Mouse (Mus musculus): ENCODE measurements at regions not wholly inside any gene's neighbourhood (a gene's known extent, or its start where the extent isn't known, plus 50 kb on each side); places are given as distances from the start of the nearest gene placed in this dataset.

DNA sequence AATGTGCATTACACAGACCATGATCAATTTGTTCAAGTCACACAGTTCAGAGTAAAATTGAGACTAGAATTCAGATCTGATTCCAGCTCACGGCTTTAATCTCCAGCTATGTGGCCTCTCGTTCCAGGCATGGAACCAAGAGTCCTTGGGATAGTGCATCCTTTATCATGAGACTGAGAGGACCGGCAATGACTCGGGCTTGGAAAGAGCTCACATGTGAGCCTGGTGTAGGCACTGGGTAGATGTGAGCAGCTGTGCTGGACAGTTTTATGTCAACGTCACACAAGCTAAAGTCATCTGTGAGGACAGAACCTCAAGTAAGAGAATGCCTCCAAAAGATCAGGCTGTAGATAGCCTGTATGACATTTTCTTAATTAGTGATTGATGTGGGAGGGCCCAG lies 228.3 kb downstream of the Plpp3 start:
- intact Hi-C loops (cut with DNase I): no loop called here

DNA sequence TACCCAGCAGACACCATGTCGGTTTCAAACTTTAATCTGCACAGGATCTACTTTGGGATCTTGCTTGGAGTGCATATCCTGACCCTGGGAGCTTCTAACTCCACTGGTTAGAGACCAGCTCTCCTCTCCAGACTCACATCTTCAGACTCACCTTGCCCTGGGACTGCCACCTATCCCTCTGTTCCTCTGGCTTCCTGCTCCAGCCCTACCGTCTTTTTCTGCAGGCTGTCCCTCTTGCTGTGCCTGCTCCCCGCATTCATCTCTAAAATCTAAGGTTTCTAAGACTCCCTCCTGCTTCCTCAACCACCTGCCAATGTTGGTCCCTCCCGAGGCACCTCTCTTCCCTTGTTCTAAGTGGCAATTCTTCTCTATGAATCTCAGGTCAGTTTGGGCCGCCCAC lies 233.2 kb downstream of the Plpp3 start:
- intact Hi-C loops (cut with DNase I): no loop called here

DNA sequence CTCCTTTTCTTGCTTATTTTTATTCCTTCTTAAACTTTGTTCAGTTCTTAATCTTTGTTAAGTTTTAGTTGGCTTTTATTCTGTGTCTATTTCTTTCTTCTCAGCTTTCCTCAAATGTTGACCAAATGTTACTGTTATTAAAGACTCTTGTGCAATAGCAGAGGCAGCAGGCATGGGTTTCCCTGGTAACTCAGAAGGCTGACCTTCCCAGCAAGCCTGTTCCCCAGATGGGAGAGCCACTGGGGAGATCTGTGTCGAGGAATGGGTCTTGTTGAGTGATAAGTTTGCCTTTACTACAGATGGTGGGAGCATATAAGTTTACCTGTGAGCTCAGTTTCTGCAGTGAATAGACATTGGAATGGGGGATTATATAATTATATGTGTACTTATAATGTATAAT lies 237.2 kb downstream of the Plpp3 start:
- intact Hi-C loops (cut with DNase I): no loop called here

DNA sequence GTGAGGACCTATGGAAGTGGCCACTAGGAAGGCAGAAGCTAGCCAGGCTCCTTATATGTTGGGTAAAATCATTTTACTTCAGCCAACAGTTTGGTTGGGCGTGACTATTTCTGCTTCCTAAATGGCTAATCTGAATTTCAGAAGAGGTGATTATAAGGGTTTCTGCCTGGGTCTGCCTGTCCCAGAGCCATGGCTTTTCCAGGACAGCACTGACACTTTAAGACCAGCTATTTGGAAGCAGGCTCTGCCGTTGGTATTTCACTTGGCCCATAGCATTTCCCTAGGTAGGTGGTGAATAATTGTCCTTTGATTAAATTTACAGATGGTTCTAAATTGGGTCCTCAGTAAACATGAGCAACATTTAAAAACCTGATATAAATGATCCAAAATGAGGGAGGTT lies 240.3 kb downstream of the Plpp3 start:
- intact Hi-C loops (cut with DNase I): no loop called here

DNA sequence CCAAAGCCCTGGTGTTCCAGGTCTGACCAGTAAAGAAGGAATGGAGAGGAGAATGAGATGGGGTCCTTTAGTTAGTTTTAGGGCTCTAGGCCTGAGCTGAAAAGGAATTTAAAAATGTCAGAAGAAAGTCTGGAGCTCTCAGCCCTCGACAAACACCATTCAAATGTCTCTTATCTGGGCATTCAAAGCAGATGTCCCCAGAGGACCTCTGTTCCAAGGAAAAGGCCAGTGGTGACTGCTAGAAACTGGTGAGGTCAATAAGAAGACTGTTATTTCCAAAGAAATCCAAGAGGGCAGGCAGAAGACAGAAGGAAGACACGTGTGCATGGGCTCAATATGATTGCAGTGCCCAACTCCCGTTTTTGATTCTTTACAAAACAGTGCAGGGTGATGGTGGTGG lies 244.9 kb downstream of the Plpp3 start:
- intact Hi-C loops (cut with DNase I): no loop called here

DNA sequence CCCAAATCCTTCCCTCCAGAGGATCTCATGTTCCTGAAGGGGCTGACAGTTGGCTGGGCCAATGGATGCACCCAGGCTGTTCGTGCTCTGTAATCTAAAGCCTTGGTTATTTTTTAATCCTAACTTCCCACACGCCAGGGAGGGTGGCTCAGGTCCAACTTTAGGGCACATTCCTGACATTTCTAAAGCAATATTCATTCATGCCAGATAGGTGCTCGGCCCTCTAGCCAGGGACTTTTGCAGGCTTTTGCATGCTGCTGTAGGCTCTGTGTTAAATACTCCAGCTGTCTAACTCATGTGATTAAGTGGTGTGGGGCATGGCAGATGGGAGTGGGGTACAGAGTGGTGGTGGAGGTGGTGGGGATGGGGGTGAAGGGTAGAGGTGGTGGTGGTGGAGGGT lies 246.0 kb downstream of the Plpp3 start:
- intact Hi-C loops (cut with DNase I): no loop called here

DNA sequence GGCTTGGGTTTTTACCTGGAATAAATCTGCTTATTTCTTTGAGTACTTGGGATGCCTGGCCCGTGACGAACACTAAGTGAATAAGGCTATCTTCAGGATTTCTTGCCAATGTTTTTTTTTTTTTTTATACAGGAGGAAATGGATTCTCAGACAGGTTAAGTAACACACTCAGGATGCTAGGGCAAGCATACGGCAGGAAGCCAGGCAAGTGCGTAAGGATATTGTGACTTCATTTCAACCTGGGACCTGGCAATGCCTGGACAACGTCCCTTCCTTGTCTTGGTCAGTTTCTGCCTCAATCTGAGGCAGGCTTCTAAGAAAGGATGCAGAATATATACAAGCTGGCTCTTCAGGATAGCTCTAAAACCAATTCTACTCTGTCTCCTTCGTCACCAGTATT lies 246.5 kb downstream of the Plpp3 start:
- intact Hi-C loops (cut with DNase I): no loop called here

DNA sequence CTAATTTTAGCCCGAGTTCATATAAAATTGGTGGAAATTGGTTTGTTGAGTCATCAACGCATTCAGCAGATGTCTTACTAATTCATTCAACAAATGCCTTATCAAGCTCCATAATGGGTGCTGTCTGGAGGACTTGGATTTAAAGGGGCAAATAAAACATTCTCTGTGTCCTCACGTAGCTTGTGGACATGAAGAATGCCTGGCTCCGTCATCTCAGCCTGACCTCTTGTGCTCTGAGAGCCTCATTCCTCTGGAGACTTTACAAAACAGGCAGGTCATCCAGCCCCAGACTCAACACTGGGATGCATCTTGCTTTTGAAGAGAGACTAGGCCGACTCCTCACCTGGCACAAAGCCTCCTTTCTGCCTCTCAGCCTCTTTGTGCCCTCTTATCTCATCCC lies 248.6 kb downstream of the Plpp3 start:
- intact Hi-C loops (cut with DNase I): no loop called here

DNA sequence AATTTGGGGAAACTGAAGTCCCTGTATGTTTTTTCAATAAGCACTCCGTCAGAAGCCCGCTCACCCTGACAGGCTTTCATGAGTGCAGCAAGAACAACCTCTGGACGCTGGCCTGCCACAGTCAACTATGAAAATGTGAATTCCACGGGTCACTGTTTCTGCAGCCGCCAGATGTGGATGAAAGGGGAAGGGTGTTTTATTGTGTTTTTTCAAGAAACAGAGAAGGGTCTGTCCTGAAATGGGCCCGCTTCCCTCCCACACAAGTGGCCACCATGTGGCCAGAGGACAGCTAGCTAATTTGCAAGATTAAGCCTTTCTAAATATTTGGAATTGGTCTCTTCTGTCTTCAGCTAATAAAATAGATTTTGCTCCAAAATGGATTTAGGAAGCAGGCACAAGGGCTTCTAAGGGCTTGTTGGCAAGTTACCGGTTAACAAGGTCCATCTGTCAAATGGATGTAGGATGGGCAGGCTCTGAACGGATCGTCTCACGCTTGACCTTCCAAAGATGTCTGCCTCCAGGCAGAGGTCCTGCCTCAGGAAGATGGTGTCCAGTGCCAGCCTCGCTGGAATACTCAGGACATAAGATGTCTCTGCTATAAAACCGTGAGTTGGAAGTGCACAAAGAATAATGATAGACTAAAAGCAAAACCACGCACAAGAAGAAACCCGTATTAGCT lies 249.8 kb downstream of the Plpp3 start:
- intact Hi-C loops (cut with DNase I): no loop called here

DNA sequence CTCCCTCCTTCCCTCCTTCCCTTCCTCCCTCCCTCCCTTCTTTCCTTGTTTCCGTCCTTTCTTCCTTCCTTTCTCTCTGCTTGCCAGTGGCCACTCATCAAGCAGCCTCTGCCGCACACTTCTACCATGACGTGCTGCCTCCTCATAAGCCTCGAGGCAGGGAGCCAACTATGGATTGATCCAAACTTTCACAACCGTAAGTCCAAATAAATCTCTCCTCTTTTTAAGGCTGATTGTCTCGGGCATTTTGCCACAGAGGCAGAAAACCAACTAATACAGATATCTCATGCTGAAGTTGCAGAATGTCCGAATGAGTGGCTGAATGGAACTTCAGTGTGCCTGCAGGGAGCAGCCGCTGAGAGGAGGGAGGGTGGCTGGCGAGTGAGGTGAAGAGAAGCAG lies 251.7 kb downstream of the Plpp3 start:
- intact Hi-C loops (cut with DNase I): no loop called here

DNA sequence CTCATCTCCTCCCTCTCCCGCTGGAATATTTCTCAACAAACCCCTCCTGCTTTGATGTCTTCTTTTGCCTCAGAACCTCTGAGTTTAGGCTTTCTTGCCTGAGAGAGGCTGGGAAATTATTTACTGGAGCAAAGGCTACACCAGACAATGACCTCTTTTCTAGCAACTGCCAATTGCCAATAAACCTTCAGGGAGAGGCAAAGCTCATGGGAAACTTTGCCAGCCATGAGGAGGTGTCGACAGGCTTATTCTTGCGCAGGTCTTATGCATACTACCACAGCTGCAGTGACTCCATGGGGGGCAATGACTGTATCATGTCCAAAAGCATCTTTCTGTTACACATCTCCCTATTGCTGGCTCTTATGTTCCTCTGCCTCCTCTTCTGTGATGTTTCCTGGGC lies 260.0 kb downstream of the Plpp3 start:
- intact Hi-C loops (cut with DNase I): loop anchor here (5.0 kb wide), 1 partner anchor 50 kb away; no protein-coding TSS in a partner anchor

DNA sequence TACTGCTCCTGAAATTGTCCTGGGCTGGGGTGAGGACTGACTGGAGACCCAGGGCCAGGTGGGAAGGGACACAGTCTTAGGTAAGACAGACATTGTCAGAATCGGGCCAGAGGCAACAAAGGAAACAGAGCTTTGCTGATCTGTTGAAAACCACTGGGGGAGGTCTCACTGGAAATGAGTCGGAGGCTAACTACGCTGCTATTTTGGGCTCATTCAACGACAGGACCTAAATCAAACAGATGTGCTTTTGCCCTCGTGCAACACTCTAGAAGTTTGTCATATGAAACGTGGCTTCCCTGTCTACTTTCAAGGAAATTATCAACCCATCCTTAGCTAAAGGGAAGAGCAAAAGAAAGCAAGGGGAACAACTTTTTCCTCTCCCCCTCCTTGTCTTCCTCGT lies 265.3 kb downstream of the Plpp3 start:
- intact Hi-C loops (cut with DNase I): loop anchor here (10.0 kb wide), 1 partner anchor 268 kb away; the partner anchor contains the start of gene Plpp3

DNA sequence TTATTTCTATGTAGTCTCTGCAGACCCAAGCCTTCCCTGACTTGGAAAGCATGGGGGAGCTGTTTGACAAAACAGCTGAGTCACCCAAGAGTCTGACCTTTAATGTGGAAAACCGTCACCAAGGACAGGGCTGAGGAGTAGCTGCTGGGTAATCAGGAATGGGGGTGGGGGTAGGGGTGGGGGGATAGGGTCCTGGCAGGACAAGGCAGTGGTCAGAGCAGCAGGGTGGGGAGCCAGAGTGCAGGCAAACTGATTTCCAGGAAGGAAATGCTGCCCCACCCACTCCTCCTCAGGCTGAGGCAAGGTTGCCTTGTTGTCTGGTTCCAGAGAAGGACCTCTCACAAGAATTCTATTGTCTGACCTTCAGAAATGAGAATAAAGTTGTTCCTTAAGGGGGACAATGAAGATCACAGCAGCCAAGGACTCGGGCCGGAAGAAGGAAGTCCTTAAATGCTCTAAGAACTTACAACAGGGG lies 266.6 kb downstream of the Plpp3 start:
- intact Hi-C loops (cut with DNase I): loop anchor here (10.0 kb wide), 1 partner anchor 269 kb away; the partner anchor contains the start of gene Plpp3

DNA sequence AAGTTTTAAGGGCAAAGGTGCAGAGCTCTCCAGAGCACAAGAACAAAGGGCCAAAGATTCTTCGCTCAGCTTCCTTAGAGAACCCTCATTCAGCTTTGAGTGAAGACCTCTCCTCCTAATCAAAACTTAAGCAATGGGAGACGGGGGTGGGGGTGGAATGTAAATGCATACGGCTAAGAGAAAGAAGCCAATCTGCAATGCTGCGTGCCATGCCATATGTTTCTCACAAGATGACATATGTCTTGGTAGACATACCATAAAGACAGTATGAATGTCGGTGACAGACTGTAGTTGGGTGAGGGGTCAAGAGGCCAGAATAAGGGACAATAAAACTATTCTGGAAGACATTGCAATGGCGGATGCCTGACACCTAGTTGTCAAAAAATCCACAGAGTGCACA lies 267.9 kb downstream of the Plpp3 start:
- intact Hi-C loops (cut with DNase I): loop anchor here (10.0 kb wide), 1 partner anchor 270 kb away; the partner anchor contains the start of gene Plpp3

DNA sequence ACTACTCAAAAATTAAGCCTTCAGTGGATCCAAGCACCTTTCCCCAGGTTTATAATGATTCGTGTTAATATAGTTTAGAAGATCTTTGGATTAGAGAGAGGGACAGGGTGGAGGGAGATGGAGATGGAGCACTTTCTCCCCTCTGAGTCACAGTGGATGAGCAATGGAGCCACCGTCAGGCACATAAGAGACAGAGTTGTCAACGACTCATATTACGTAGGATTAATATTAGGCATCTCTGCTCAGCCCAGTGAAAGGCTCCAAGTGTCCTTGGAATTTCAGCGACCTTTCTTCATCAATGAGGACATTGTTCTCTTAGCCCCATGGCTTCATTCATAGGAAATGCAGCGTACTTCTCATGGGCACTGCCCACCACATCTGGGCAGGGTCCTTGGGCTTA lies 270.4 kb downstream of the Plpp3 start:
- intact Hi-C loops (cut with DNase I): loop anchor here (10.0 kb wide), 1 partner anchor 273 kb away; the partner anchor contains the start of gene Plpp3

DNA sequence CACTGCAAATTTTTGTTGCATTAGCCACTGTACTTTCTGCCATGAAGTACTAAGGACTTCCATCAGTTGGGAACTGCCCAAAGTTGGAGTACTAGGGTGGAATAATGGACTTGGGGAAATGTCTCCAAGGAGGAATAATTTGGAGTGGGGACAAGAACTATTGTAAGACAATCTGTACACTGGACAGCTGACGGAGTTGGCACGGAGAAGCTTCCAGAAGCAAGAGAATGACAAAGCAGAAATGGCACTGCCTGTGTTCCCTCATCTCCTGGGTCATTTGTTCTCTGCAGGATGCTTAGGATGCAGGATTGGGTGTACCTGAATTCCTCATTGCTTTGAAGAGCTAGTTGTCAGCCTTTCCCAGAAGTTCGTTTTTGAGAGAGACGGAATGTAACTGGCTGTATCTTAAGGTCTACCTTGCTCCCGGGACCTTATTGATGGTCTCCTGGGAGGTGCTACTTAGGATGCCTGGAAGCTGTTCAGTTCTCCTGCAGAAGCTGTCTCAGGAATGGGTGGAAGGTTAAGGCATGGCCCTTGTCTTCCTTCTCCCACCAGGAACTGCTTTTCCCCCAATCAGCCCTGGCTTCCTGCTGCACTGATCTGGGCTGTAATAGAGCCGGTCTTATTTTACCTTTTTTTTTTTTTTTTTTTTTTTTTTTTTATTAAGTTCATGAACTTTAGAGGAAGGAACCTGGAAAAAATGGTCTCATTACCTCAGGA lies 272.4 kb downstream of the Plpp3 start:
- intact Hi-C loops (cut with DNase I): loop anchor here (10.0 kb wide), 1 partner anchor 275 kb away; the partner anchor contains the start of gene Plpp3

DNA sequence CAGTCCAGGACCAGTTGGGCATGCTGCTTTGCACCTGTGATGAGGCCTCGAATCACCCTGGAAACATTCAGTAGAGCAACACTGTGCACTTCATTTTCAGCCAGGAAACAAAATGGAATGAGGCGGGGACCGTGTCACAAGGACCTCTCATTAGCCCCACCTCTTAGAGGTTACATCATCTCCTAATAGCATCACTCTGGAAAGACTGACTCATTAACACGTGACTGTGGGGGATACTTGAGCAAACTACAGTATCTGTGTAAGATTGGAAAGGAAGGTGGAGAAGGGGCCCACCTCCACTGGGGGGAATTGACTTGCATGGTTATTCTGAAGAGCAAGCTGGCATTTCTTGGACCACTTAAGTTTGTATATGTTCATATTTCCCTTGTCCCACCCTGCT lies 275.3 kb downstream of the Plpp3 start:
- intact Hi-C loops (cut with DNase I): no loop called here

DNA sequence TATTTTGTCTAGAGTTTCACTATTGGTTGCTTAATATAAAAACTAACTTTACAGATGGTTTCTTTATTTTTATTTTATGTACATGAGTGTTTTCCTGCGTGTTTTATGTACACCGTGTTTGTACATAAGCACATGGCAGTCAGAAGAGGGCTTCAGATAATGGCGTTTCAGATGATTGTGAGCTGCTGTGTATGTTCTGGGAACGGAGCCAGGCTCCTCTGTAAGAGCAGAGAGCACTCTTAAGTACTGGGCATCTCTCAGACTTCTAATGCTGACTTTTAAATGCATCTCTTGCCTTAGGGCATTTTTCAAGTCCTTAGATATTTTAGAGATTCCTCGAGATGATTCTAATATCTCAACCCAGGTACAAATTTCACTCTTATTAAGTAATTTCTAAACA lies 280.0 kb downstream of the Plpp3 start:
- intact Hi-C loops (cut with DNase I): no loop called here

DNA sequence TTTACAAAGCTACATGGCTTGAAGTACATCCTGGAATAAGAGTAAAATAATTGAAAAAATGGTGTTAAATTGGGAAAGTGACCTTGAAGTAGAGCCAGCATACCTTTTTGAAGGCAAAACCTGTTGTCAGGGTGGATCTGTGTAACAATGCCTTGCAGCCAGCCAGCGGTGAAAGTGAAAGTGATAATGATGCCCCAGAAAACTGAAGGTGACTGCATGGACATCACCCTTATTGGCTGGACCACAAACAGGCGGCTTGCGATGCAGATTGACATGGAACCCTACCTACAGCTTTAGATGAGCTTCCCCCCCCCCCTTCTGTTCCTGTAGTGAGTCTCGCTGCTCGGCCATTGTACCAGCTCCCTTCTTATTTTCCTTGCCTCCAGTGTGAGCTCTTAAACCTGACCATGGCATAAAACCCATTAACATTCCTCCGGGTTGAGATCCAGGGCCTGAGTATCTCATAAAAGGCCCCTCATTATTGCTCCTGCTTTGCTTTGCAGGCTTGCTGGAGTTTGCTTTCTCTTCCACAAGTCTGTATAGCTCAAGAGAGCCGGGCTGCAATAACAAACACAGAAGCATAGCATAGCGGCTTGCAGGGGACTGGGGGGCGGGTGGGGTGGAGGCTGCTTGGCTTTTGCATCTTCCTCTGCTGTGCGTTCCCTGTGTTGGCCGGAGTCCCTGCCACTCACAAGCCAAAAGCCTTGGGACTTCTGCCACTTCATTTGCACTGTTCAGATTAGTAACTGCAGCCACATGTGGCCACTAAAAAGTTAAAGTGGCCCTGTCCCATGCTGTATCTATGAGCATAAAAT lies 292.1 kb downstream of the Plpp3 start:
- intact Hi-C loops (cut with DNase I): no loop called here

DNA sequence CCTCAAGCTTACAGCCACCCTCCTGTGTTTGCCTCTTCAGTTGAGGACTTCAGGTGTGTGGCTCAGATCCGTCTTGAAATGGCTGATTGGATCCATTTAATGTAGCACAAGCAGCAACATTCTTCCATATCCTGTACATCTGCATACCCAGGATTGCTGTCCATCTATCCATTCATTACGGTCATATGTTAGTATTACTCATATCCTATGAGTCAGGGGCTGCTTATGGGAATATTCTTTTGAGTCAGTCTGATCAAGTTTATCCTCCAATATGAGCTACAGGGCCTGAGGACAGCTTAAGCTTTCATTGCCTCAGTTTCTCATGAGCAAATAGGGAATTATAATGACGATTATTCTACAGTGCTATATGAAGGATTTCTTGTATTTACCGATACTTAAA lies 293.7 kb downstream of the Plpp3 start:
- intact Hi-C loops (cut with DNase I): no loop called here

DNA sequence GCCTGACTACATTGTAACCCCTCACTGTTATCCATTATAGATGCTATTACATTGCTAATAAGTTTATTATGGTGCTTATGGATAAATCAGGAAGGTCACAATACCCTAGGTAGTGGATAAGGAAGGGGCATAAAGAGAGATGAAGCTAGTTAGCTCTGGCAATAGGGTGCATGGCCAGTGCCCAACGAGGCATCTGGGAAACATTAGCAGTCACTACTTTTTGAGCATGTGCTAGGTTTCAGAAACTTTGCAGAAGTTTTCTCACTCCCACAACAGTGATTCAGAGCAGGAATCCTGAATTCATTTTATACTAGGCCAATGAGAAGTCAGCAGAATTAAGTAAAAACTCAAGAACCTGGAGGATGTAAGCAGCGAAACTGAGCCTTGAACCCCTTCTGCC lies 294.7 kb downstream of the Plpp3 start:
- intact Hi-C loops (cut with DNase I): no loop called here
